Mouse (Mus musculus) stomach, postnatal 0 days (tissue): ENCODE measurements around the gene Mfn2. TPM values are rescaled to one million over a fixed set of nuclear protein-coding genes. Genes with fewer than 3 reads are reported as not detected.

Source experiments
- ATAC-seq: fragments of 200-750 bp; cut with Nextera tagmentation; 2 replicates; pipeline ENCODE4 v1.8.0; 2017; ENCODE audit not compliant: low FRiP score, low TSS enrichment
- DNase-seq: peaks from one replicate; pipeline ENCODE4 v3.0.0-alpha.2; 2016; ENCODE audit warnings: low spot score
- H3K27ac ChIP-seq: fragments of 300-500 bp; sonication (generic); replicated peaks from 2 replicates; pipeline ENCODE4 v1.5.1; 2014; ENCODE audit warnings: mild to moderate bottlenecking, control low read depth
- H3K27me3 ChIP-seq: fragments of 300-500 bp; sonication (generic); 2 replicates; pipeline ENCODE4 v1.6.1; 2014; ENCODE audit warnings: low read length; ENCODE audit not compliant: control insufficient read depth, insufficient read depth
- H3K36me3 ChIP-seq: fragments of 300-500 bp; sonication (generic); 2 replicates; pipeline ENCODE4 v1.6.1; 2014; ENCODE audit warnings: low read length, mixed read lengths; ENCODE audit not compliant: control insufficient read depth, insufficient read depth
- H3K4me1 ChIP-seq: fragments of 300-500 bp; sonication (generic); replicated peaks from 2 replicates; pipeline ENCODE4 v1.6.1; 2014; ENCODE audit warnings: antibody characterized with exemption; ENCODE audit not compliant: control insufficient read depth, insufficient read depth
- H3K4me2 ChIP-seq: fragments of 300-500 bp; sonication (generic); replicated peaks from 2 replicates; pipeline ENCODE4 v1.6.1; 2014; ENCODE audit warnings: low read depth, mild to moderate bottlenecking, control low read depth, moderate library complexity
- H3K4me3 ChIP-seq: fragments of 300-500 bp; sonication (generic); 2 replicates; pipeline ENCODE4 v1.5.1; 2014; ENCODE audit warnings: low read depth, low read length, control low read depth
- H3K9ac ChIP-seq: fragments of 300-500 bp; sonication (generic); 2 replicates; pipeline ENCODE4 v1.6.1; 2014; ENCODE audit warnings: mild to moderate bottlenecking, low read length, control low read depth, mixed read lengths
- H3K9me3 ChIP-seq: fragments of 300-500 bp; sonication (generic); 2 replicates; pipeline ENCODE4 v1.6.1; 2016; ENCODE audit warnings: low read length; ENCODE audit not compliant: control insufficient read depth
- CTCF ChIP-seq: IDR thresholded peaks from 2 replicates; pipeline ENCODE4 v1.5.1; 2016; ENCODE audit warnings: antibody characterized with exemption, low read depth, mild to moderate bottlenecking, moderate library complexity
- EP300 ChIP-seq: optimal IDR thresholded peaks from 2 replicates; pipeline ENCODE3; 2016; ENCODE audit warnings: antibody characterized with exemption
- WGBS: fragments of 180-500 bp; shearing (Covaris S2); extraction: QIAGEN DNeasy Blood & Tissue Kit; methylation state at CpG from one replicate; pipeline ENCODE4 v1.1.7; 2014; 5-methylcytosine and 5-hydroxymethylcytosine counted together
- polyA plus RNA-seq: library from polyadenylated mRNA; unstranded; fragments of >200 nt; fragmentation: Nextera tagmentation; extraction: Ambion mirVana; gene quantifications from 2 replicates; pipeline ENCODE4 v1.2.1, GENCODE M21; 2015

The Mfn2 gene
- polyA plus RNA-seq, 1 experiment from 2014 or later, result 26.7 TPM

DNA sequence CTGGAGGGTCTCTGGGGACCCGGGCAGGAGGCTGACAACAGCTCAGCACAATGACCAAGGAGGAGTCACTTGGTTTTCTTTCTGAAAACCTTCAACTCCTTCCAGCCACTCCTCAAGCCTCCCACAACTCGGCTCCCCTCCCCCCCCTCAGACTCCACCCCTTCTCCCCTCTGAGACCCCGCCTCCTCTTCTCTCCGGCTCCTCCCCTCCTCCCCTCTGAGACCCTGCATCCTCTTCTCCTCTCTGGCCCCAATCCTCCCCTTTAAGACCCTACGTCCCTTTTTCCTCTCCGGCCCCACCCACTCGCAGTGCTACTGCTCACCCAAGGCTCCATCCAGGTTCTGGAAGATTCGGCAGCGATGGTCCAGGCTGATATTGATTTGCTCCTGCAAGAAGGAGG, 23.6 kb upstream of the Mfn2 start:
- Histone ChIP-seq H3K4me3 (no peak overlapping the region), H3K27ac (0 out of 2 replicates have a peak overlapping the region, but pooled peaks have one; percentile 8), H3K4me2 (no peak overlapping the region), H3K27me3 (no peaks in the 10 kb centered on the region), H3K36me3 (no peaks in the 10 kb centered on the region; the same call in 1 of the 2 replicates), H3K9me3 (no peaks in the 10 kb centered on the region), H3K4me1 (no peaks in the 10 kb centered on the region), H3K9ac (no peak overlapping the region)
- DNase-seq (no peak), ATAC-seq (no peak; the same call in 1 of the 2 replicates)
- TF ChIP-seq EP300 (no peak), CTCF (no peak)
- 25% methylated on average over 8 of the region's 9 CpGs for WGBS

DNA sequence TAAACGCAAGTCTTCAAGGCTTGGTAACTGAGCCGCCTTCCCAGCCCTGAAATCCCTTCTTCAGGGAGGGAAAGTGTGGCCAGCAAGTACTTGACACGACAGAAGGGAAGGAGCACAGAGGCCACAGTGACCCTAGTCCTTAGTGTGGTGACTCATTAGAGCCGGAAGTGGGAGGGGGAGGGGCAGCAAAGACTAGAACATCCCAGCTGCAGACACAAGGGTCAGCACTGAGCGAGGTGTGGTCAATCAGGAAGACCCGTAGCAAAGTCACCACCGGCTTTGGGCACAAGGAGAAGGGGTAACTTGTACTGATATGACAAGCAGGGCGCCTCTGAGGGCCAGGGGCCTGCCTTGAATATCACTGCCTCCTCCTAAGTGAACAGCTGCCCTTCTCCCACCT, 23.2 kb upstream of the Mfn2 start:
- DNase-seq (no peak), ATAC-seq (peak; percentile 31; the same call in 1 of the 2 replicates)
- no peaks in the 10 kb centered on the region for H3K9me3 ChIP-seq
- H3K27me3 ChIP-seq, result no peaks in the 10 kb centered on the region
- no peak overlapping the region for H3K4me3 ChIP-seq
- no peaks in the 10 kb centered on the region; the same call in 1 of the 2 replicates for H3K36me3 ChIP-seq
- 46% methylated on average over 8 of the region's 8 CpGs for WGBS
- 0 out of 2 replicates have a peak overlapping the region, but pooled peaks have one; percentile 8 for H3K27ac ChIP-seq
- no peak overlapping the region for H3K4me2 ChIP-seq
- H3K4me1 ChIP-seq, result no peaks in the 10 kb centered on the region
- TF ChIP-seq EP300, result no peak
- TF ChIP-seq CTCF, result no peak
- no peak overlapping the region for H3K9ac ChIP-seq

DNA sequence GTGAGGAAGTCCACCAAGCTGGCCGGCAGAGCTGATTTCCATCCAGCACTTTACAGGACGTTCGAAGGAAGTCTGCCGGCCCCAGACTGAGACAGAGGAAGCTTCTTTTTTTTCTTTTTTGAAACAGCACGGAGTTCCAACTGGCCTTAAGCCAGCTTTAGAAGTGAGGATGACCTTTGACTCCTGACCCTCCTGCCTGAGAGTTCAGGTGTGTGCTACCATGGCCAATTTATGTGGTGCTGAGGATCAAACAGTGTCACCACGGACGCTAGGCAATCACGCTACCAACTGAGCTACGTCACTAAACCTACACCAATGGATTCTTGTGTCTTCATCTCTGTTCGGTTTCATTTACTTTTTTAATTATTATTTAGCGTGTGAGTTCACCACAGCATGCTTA, 17.8 kb upstream of the Mfn2 start:
- DNase-seq, result no peak
- Histone ChIP-seq H3K4me1 (no peaks in the 10 kb centered on the region), H3K4me2 (no peak overlapping the region), H3K9me3 (no peaks in the 10 kb centered on the region), H3K27me3 (no peaks in the 10 kb centered on the region), H3K9ac (no peak overlapping the region), H3K27ac (no peak overlapping the region), H3K4me3 (no peak overlapping the region), H3K36me3 (no peaks in the 10 kb centered on the region; the same call in 1 of the 2 replicates)
- no peak for TF ChIP-seq CTCF
- WGBS, result 79% methylated on average over 11 of the region's 11 CpGs
- no peak for ATAC-seq

DNA sequence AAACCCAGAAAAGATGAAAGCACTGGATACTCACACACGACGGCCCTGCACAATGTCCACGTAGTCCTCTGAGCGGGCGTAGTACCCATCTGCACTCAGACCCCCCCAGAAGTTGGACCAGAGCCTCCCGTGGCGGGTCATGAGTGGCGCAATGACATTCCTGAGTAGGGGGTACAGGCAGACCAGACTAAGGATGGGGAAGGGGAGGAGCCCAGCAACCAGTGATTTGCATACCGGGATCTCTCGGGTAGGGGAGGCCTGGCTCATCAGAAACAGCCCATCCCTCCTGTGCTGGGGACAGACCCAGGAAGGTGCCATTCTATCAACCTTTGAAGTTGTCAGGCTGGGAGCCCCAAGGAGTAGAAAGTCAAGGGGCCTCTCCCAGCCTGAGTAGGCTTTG, 16.5 kb upstream of the Mfn2 start:
- DNase-seq, result no peak
- Histone ChIP-seq H3K4me3 (no peak overlapping the region), H3K4me2 (no peak overlapping the region), H3K36me3 (no peaks in the 10 kb centered on the region; the same call in 1 of the 2 replicates), H3K27ac (no peak overlapping the region), H3K9ac (no peak overlapping the region), H3K9me3 (no peaks in the 10 kb centered on the region), H3K27me3 (no peaks in the 10 kb centered on the region), H3K4me1 (no peaks in the 10 kb centered on the region)
- 53% methylated on average over 10 of the region's 10 CpGs for WGBS
- no peak for ATAC-seq
- TF ChIP-seq CTCF, result no peak
- TF ChIP-seq EP300, result no peak

DNA sequence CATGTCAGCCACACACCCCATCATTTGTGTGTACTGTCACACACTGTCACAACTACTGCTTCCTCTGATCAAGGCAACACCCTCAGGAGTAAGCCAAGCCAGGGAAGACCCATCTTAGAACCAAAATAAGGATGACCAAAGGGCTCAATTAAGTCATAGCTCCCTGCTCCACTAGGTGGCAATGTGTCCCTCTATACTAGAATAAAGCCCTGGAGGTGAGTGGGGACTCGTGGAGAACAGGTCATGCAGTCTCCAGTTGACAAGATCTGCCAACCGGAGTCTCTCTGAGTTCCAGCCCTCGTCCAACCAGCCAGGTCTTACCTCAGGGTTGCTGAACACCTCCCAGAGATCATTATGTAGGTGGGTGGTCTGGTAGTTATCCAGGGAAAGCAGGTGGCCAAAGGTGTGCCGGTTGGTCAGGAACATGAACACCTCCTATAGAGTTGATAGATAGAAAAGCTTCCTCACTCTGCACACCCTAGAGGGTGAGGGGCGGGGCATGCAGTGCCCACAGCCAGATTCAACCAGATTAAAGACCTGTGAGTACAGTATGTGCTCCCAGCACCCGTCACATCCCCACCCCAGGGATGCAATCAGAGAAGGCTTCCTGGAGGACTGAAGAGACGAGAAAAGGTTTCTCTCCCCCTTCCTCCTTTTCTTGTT, 14.1 kb upstream of the Mfn2 start:
- Histone ChIP-seq H3K36me3 (no peaks in the 10 kb centered on the region; the same call in 1 of the 2 replicates), H3K4me2 (no peak overlapping the region), H3K4me1 (no peaks in the 10 kb centered on the region), H3K27me3 (no peaks in the 10 kb centered on the region), H3K9me3 (no peaks in the 10 kb centered on the region), H3K9ac (no peak overlapping the region), H3K4me3 (no peak overlapping the region), H3K27ac (no peak overlapping the region)
- no peak for TF ChIP-seq EP300
- TF ChIP-seq CTCF, result peak; percentile 82
- DNase-seq (peak; percentile 56), ATAC-seq (0 out of 2 replicates have a peak, but pooled peaks have one; percentile 46)
- WGBS, result 57% methylated on average over 7 of the region's 7 CpGs

DNA sequence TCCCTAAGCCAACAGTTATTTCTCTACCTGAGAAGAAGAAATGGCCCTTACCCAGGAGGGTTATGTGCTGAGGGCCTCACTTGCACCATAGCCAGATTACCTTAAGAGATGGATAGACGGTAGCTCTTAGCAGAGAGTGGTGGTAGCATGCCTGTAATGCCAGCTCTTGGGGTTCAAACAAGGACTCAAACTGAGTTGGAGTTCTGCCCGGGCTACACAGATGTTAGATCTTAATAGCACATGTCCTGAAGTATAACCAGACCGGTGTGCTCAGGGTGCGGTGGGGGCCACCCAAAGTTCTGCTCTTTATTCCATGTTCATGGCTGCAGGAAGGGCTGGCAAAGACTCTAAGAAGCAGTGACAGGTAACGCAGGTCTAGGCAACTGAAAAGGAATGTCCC, 5.0 kb upstream of the Mfn2 start:
- H3K27ac ChIP-seq, result no peak overlapping the region
- H3K27me3 ChIP-seq, result no peaks in the 10 kb centered on the region
- H3K4me2 ChIP-seq, result no peak overlapping the region
- TF ChIP-seq EP300, result no peak
- TF ChIP-seq CTCF, result no peak
- DNase-seq (no peak), ATAC-seq (no peak)
- no peaks in the 10 kb centered on the region; the same call in 1 of the 2 replicates for H3K36me3 ChIP-seq
- H3K4me3 ChIP-seq, result no peak overlapping the region
- 0 out of 2 replicates have a peak, but pooled peaks cover 2% of the 10 kb centered on the region for H3K4me1 ChIP-seq
- WGBS, result 88% methylated on average over 5 of the region's 5 CpGs
- no peak overlapping the region for H3K9ac ChIP-seq
- no peaks in the 10 kb centered on the region for H3K9me3 ChIP-seq
